Mouse (Mus musculus) sigmoid colon, adult 10 weeks (tissue): ENCODE measurements around the gene Fas. TPM values are rescaled to one million over a fixed set of nuclear protein-coding genes. Genes with fewer than 3 reads are reported as not detected.

Experiments used
- polyA plus RNA-seq: library from polyadenylated mRNA; stranded (reverse); fragments of 350-450 nt; fragmentation: Illumina TruSeq; extraction: RNeasy Lipid Tissue Mini Kit (QIAGEN cat#74804); gene quantifications from one replicate; pipeline ENCODE4 v1.2.3, GENCODE M21; 2014; ENCODE audit warnings: low read depth, low replicate concordance

Fas gene
- polyA plus RNA-seq = 38.1 TPM

DNA sequence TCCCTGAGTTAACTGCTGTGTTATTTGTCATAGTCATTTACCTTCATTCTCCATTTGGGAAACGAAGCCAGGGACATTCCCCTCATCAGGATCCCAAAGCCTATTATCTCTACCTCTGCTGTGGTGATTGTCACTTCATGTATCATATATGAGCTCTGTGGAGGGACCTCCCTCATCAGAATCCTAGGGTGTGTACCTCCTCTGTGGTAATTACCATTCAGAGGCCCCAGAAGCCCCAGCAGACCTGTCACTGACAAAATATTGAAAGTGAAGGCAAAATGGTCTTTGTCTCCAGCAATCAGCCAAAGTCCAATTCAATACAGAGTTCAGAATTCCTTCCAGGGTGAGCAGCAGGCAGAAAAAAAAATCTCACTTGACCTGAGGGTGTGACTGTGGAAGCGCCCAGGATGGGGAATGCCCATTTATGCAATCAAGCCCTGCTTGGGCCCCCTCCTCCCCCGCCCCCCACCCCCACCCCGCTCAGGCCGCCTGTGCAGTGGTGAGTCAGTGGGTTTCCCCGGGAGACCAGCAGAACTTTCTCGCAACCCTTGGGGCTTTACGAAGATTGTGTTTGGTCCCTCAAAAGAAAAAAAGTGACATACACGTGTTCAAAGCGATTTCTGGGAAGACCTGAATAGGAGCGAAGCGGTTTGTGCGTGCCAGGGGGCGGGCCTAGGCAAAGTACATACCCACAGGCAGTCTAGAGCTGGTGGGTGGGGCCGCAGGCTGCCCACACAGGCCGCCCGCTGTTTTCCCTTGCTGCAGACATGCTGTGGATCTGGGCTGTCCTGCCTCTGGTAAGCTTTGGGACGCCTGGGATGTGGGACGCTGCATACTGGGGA, at the start of gene Fas:
Gene Fas (plus strand): TSS at position 719 of the 842 bp plus-strand sequence.

DNA sequence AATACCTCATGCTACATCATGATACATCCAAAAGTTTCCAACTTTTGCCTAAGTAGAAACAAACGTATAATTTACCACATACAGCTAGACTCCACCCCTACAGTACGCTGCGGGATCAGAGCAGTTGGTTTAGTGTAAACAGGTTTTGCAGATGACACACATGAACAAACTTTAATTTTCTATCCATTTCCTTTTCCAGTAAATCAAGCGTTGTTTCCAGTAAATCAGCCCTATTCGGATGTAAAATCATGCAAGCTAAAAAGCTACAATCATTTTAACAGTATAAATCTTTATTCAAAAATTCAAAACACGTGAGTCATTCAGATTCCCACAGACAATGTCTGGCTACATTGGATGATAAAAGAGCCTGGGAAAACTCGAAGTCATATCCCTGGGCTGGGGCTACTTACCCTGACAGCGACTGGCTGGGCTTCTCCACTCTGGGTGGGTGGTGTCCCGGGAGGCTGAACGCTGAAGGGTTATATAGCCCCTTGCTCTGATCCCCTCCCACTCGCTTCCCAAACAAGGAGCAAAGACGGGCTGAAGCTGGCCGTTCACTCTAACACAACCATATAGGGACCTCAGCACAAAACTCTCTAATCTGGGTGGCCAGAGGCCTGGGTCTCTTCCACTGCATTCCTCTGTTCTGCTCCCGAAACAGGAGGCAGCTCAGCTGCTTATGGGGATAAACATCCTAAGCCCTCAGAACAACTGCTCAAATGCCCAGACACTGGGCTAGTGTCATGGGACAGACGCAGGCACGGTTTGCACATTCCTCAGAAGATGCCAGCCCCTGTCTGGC, 35.4 kb upstream of the Fas start, which contains the start of gene Acta2:
Gene Acta2 (minus strand): TSS at position 711 of the 802 bp plus-strand sequence.

Other genes starting within 250 kb of the Fas start
- not detected for gene Lipn, start 223.3 kb upstream of the Fas start, polyA plus RNA-seq
- not detected for gene Lipm, start 189.7 kb upstream of the Fas start, polyA plus RNA-seq
- gene Ankrd22, start 124.6 kb upstream of the Fas start, polyA plus RNA-seq = 11.5 TPM
- gene Stambpl1, start 98.4 kb upstream of the Fas start, polyA plus RNA-seq = 40.5 TPM
- gene Acta2, start 35.1 kb upstream of the Fas start, polyA plus RNA-seq = 182 TPM
- 2.9 TPM for gene Ch25h, start 184.5 kb downstream of the Fas start, polyA plus RNA-seq
- 65.5 TPM for gene Lipa, start 236.8 kb downstream of the Fas start, polyA plus RNA-seq